Mouse (Mus musculus) midbrain, embryonic 14.5 days (tissue): ENCODE data around the gene Dcx. TPM values are rescaled to one million over a fixed set of nuclear protein-coding genes. Genes with fewer than 3 reads are reported as not detected.

Source experiments
- ATAC-seq: fragments of 200-750 bp; cut with Nextera tagmentation; 2 replicates; pipeline ENCODE4 v1.8.0; 2017; ENCODE audit warnings: moderate number of reproducible peaks, moderate library complexity; ENCODE audit not compliant: low FRiP score, low TSS enrichment
- DNase-seq: peaks from one replicate; pipeline ENCODE4 v3.0.0-alpha.2; 2015
- H3K27ac ChIP-seq: fragments of 300-500 bp; sonication (generic); replicated peaks from 2 replicates; pipeline ENCODE4 v1.5.1; 2014; ENCODE audit warnings: mild to moderate bottlenecking, low read depth, low read length, moderate library complexity
- H3K27me3 ChIP-seq: fragments of 300-500 bp; sonication (generic); 2 replicates; pipeline ENCODE4 v1.6.1; 2014; ENCODE audit warnings: low read length, control low read depth, mixed read lengths; ENCODE audit not compliant: control insufficient read depth, insufficient read depth
- H3K36me3 ChIP-seq: fragments of 300-500 bp; sonication (generic); 2 replicates; pipeline ENCODE4 v1.6.1; 2014; ENCODE audit warnings: low read length, control low read depth; ENCODE audit not compliant: control insufficient read depth, insufficient read depth
- H3K4me1 ChIP-seq: fragments of 300-500 bp; sonication (generic); 2 replicates; pipeline ENCODE4 v1.6.1; 2014; ENCODE audit warnings: mild to moderate bottlenecking, antibody characterized with exemption, low read length, control low read depth; ENCODE audit not compliant: control insufficient read depth, insufficient read depth
- H3K4me2 ChIP-seq: fragments of 300-500 bp; sonication (generic); 2 replicates; pipeline ENCODE4 v1.6.1; 2014; ENCODE audit warnings: mild to moderate bottlenecking, low read length, moderate library complexity
- H3K4me3 ChIP-seq: fragments of 300-500 bp; sonication (generic); replicated peaks from 2 replicates; pipeline ENCODE4 v1.5.1; 2014; ENCODE audit warnings: low read depth, low read length
- H3K9ac ChIP-seq: fragments of 300-500 bp; sonication (generic); replicated peaks from 2 replicates; pipeline ENCODE4 v1.6.1; 2014; ENCODE audit warnings: mild to moderate bottlenecking, low read length, moderate library complexity
- H3K9me3 ChIP-seq: fragments of 300-500 bp; sonication (generic); 2 replicates; pipeline ENCODE4 v1.6.1; 2016; ENCODE audit warnings: low read length, control low read depth, mixed read lengths; ENCODE audit not compliant: control insufficient read depth
- WGBS: fragments of 180-500 bp; shearing (Covaris S2); extraction: QIAGEN DNeasy Blood & Tissue Kit; methylation state at CpG from one replicate; pipeline ENCODE4 v1.1.7; 2014; 5-methylcytosine and 5-hydroxymethylcytosine counted together
- polyA plus RNA-seq: library from polyadenylated mRNA; unstranded; fragments of >200 nt; fragmentation: Nextera tagmentation; extraction: Ambion mirVana; gene quantifications from 2 replicates; pipeline ENCODE4 v1.2.1, GENCODE M21; 2014

Dcx gene
- polyA plus RNA-seq, 1 experiment from 2014 or later, result 377 TPM

- no peaks in the 10 kb centered on the region for H3K9me3 ChIP-seq
- H3K4me3 ChIP-seq, result 0 out of 2 replicates have a peak overlapping the region, but pooled peaks have one; percentile 1
- peaks cover 41% of the 10 kb centered on the region for H3K4me1 ChIP-seq
- H3K36me3 ChIP-seq, result no peaks in the 10 kb centered on the region; the same call in 1 of the 2 replicates
- peak; percentile 87 for ATAC-seq
- WGBS, result 32% methylated on average over 8 of the region's 8 CpGs
- no peaks in the 10 kb centered on the region for H3K27me3 ChIP-seq
- peak overlapping the region; percentile 84 for H3K27ac ChIP-seq
- DNase-seq, result peak; percentile 78
- peak overlapping the region; percentile 33 for H3K4me2 ChIP-seq
- peak overlapping the region; percentile 34 for H3K9ac ChIP-seq
Measured at GRCm38 (mm10) chrX:143902300-143902699, 30.8 kb downstream of the Dcx start.

- Histone ChIP-seq H3K9me3 (no peaks in the 10 kb centered on the region), H3K4me3 (no peak overlapping the region), H3K27me3 (no peaks in the 10 kb centered on the region), H3K4me1 (peaks cover 15% of the 10 kb centered on the region; the same call in 1 of the 2 replicates), H3K9ac (no peak overlapping the region), H3K4me2 (no peak overlapping the region), H3K27ac (peak overlapping the region; percentile 67), H3K36me3 (no peaks in the 10 kb centered on the region; the same call in 1 of the 2 replicates)
- WGBS, result 58% methylated on average over 7 of the region's 7 CpGs
- ATAC-seq, result no peak
- no peak for DNase-seq
Measured at GRCm38 (mm10) chrX:143897363-143898285, 35.5 kb downstream of the Dcx start.

- Histone ChIP-seq H3K9me3 (no peaks in the 10 kb centered on the region), H3K27ac (no peak overlapping the region)
Measured at GRCm38 (mm10) chrX:143896936-143897335, 36.2 kb downstream of the Dcx start.

GRCm38 (mm10) chrX:143893180-143893579, 39.9 kb downstream of the Dcx start:
- Histone ChIP-seq H3K4me2 (no peak overlapping the region), H3K4me3 (no peak overlapping the region), H3K9me3 (no peaks in the 10 kb centered on the region), H3K27ac (no peak overlapping the region), H3K9ac (no peak overlapping the region), H3K4me1 (0 out of 2 replicates have a peak, but pooled peaks cover 8% of the 10 kb centered on the region), H3K36me3 (no peaks in the 10 kb centered on the region), H3K27me3 (no peaks in the 10 kb centered on the region)
- 31% methylated on average over 3 of the region's 3 CpGs for WGBS
- ATAC-seq (no peak), DNase-seq (no peak)

More at GRCm38 (mm10) chrX:143896936-143897335, 36.2 kb downstream of the Dcx start:
- H3K4me3 ChIP-seq, result no peak overlapping the region
- H3K36me3 ChIP-seq, result no peaks in the 10 kb centered on the region; the same call in 1 of the 2 replicates
- ATAC-seq (no peak), DNase-seq (no peak)
- H3K4me1 ChIP-seq, result 0 out of 2 replicates have a peak, but pooled peaks cover 12% of the 10 kb centered on the region
- no peak overlapping the region for H3K9ac ChIP-seq
- WGBS, result 84% methylated on average over 5 of the region's 5 CpGs
- H3K4me2 ChIP-seq, result no peak overlapping the region
- no peaks in the 10 kb centered on the region for H3K27me3 ChIP-seq

GRCm38 (mm10) chrX:143885765-143886164, 47.3 kb downstream of the Dcx start:
- Histone ChIP-seq H3K9ac (no peak overlapping the region), H3K27ac (no peak overlapping the region), H3K4me2 (no peak overlapping the region), H3K9me3 (no peaks in the 10 kb centered on the region), H3K27me3 (no peaks in the 10 kb centered on the region), H3K36me3 (no peaks in the 10 kb centered on the region), H3K4me1 (peaks cover 4% of the 10 kb centered on the region; the same call in 1 of the 2 replicates), H3K4me3 (no peak overlapping the region)
- no peak for ATAC-seq
- 53% methylated on average over 4 of the region's 4 CpGs for WGBS
- DNase-seq, result no peak

- no peaks in the 10 kb centered on the region for H3K36me3 ChIP-seq
- no peak overlapping the region for H3K9ac ChIP-seq
- ATAC-seq, result no peak
- no peak overlapping the region for H3K4me2 ChIP-seq
- H3K4me3 ChIP-seq, result no peak overlapping the region
- H3K4me1 ChIP-seq, result peaks cover 4% of the 10 kb centered on the region; the same call in 1 of the 2 replicates
- no peak for DNase-seq
- no peaks in the 10 kb centered on the region for H3K27me3 ChIP-seq
- H3K9me3 ChIP-seq, result no peaks in the 10 kb centered on the region
- no peak overlapping the region for H3K27ac ChIP-seq
- WGBS, result 42% methylated on average over 3 of the region's 3 CpGs
Measured at GRCm38 (mm10) chrX:143884953-143885352, 48.2 kb downstream of the Dcx start.

GRCm38 (mm10) chrX:143884299-143884698, 48.8 kb downstream of the Dcx start:
- H3K4me3 ChIP-seq, result no peak overlapping the region
- DNase-seq (no peak), ATAC-seq (no peak)
- H3K4me2 ChIP-seq, result no peak overlapping the region
- peaks cover 4% of the 10 kb centered on the region; the same call in 1 of the 2 replicates for H3K4me1 ChIP-seq
- H3K36me3 ChIP-seq, result no peaks in the 10 kb centered on the region
- no peak overlapping the region for H3K27ac ChIP-seq
- H3K27me3 ChIP-seq, result no peaks in the 10 kb centered on the region
- no peaks in the 10 kb centered on the region for H3K9me3 ChIP-seq
- H3K9ac ChIP-seq, result no peak overlapping the region
- WGBS, result 80% methylated on average over 6 of the region's 6 CpGs

- 77% methylated on average over 4 of the region's 4 CpGs for WGBS
- Histone ChIP-seq H3K4me3 (no peak overlapping the region), H3K4me2 (no peak overlapping the region), H3K9me3 (no peaks in the 10 kb centered on the region), H3K27me3 (no peaks in the 10 kb centered on the region), H3K4me1 (peaks cover 4% of the 10 kb centered on the region; the same call in 1 of the 2 replicates), H3K27ac (no peak overlapping the region), H3K36me3 (peaks cover 3% of the 10 kb centered on the region; the same call in 1 of the 2 replicates), H3K9ac (no peak overlapping the region)
- DNase-seq (peak; percentile 10), ATAC-seq (no peak)
Measured at GRCm38 (mm10) chrX:143881806-143882468, 51.2 kb downstream of the Dcx start.
